Mouse (Mus musculus) ES-Bruce4 (cell line): ENCODE measurements around the gene Yjefn3.

ENCODE experiments used
- CTCF ChIP-seq: IDR thresholded peaks from one replicate; pipeline ENCODE4 v1.8.1; 2011; ENCODE audit warnings: low read depth, low read length
- POLR2A ChIP-seq: IDR thresholded peaks from one replicate; pipeline ENCODE4 v1.8.1; 2011; ENCODE audit warnings: low read length; ENCODE audit not compliant: insufficient read depth

- no peak for TF ChIP-seq POLR2A
- no peak for TF ChIP-seq CTCF
Observed at GRCm38 (mm10) chr8:69939633-69940032, 37.1 kb upstream of the Yjefn3 start.
